Mouse (Mus musculus) embryonic facial prominence, embryonic 13.5 days (tissue): Measurements from ENCODE around the gene Cradd. TPM values are rescaled to one million over a fixed set of nuclear protein-coding genes. Genes with fewer than 3 reads are reported as not detected.

Experiments
- ATAC-seq: fragments of 200-750 bp; cut with Nextera tagmentation; 2 replicates; pipeline ENCODE4 v1.8.0; 2017; ENCODE audit warnings: low read depth; ENCODE audit not compliant: insufficient number of reproducible peaks, insufficient read depth, low FRiP score, low TSS enrichment
- H3K27ac ChIP-seq: fragments of 300-500 bp; sonication (generic); 2 replicates; pipeline ENCODE4 v1.5.1; 2015; ENCODE audit warnings: moderate library complexity, mild to moderate bottlenecking, inconsistent platforms
- H3K27me3 ChIP-seq: fragments of 300-500 bp; sonication (generic); 2 replicates; pipeline ENCODE4 v1.6.1; 2015; ENCODE audit warnings: mild to moderate bottlenecking, inconsistent platforms
- H3K36me3 ChIP-seq: fragments of 300-500 bp; sonication (generic); 2 replicates; pipeline ENCODE4 v1.6.1; 2015; ENCODE audit warnings: mild to moderate bottlenecking, inconsistent platforms
- H3K4me1 ChIP-seq: fragments of 300-500 bp; sonication (generic); 2 replicates; pipeline ENCODE4 v1.6.1; 2015; ENCODE audit warnings: inconsistent platforms
- H3K4me2 ChIP-seq: fragments of 300-500 bp; sonication (generic); 2 replicates; pipeline ENCODE4 v1.6.1; 2015; ENCODE audit warnings: moderate library complexity, mild to moderate bottlenecking, inconsistent platforms
- H3K4me3 ChIP-seq: fragments of 300-500 bp; sonication (generic); 2 replicates; pipeline ENCODE4 v1.5.1; 2015; ENCODE audit warnings: mild to moderate bottlenecking, inconsistent platforms
- H3K9ac ChIP-seq: fragments of 300-500 bp; sonication (generic); 2 replicates; pipeline ENCODE4 v1.6.1; 2015; ENCODE audit warnings: mild to moderate bottlenecking, inconsistent platforms
- H3K9me3 ChIP-seq: fragments of 300-500 bp; sonication (generic); 2 replicates; pipeline ENCODE4 v1.6.1; 2016; ENCODE audit warnings: inconsistent platforms
- WGBS: fragments of 180-500 bp; shearing (Covaris S2); methylation state at CpG from one replicate; pipeline ENCODE4 v1.1.7; 2015; ENCODE audit warnings: mixed read lengths; 5-methylcytosine and 5-hydroxymethylcytosine counted together
- polyA plus RNA-seq: library from polyadenylated mRNA; unstranded; fragments of >200 nt; fragmentation: Nextera tagmentation; extraction: Ambion mirVana; gene quantifications from 2 replicates; pipeline ENCODE4 v1.2.1, GENCODE M21; 2015

Cradd gene
- polyA plus RNA-seq, 1 experiment from 2014 or later, result 10.4 TPM

GRCm38 (mm10) chr10:95210167-95210566 lies 113.8 kb downstream of the Cradd start:
- H3K9ac ChIP-seq, result no peak overlapping the region
- ATAC-seq, result no peak
- H3K9me3 ChIP-seq, result no peaks in the 10 kb centered on the region
- no peak overlapping the region for H3K4me2 ChIP-seq
- H3K4me3 ChIP-seq, result no peak overlapping the region
- H3K36me3 ChIP-seq, result no peaks in the 10 kb centered on the region
- H3K4me1 ChIP-seq, result peaks cover 34% of the 10 kb centered on the region
- H3K27ac ChIP-seq, result no peak overlapping the region
- WGBS, result 74% methylated on average over 4 of the region's 4 CpGs
- H3K27me3 ChIP-seq, result no peaks in the 10 kb centered on the region

GRCm38 (mm10) chr10:95207423-95207822 lies 116.5 kb downstream of the Cradd start:
- H3K4me2 ChIP-seq, result no peak overlapping the region
- no peak for ATAC-seq
- no peaks in the 10 kb centered on the region for H3K9me3 ChIP-seq
- H3K27ac ChIP-seq, result no peak overlapping the region
- no peak overlapping the region for H3K4me3 ChIP-seq
- no peaks in the 10 kb centered on the region for H3K27me3 ChIP-seq
- no peak overlapping the region for H3K9ac ChIP-seq
- 87% methylated on average over 8 of the region's 8 CpGs for WGBS
- H3K36me3 ChIP-seq, result no peaks in the 10 kb centered on the region
- H3K4me1 ChIP-seq, result peaks cover 28% of the 10 kb centered on the region

GRCm38 (mm10) chr10:95201514-95201913 lies 122.4 kb downstream of the Cradd start:
- no peak for ATAC-seq
- H3K9me3 ChIP-seq, result no peaks in the 10 kb centered on the region

GRCm38 (mm10) chr10:95200323-95200722 lies 123.6 kb downstream of the Cradd start:
- Histone ChIP-seq H3K27ac (no peak overlapping the region), H3K4me2 (no peak overlapping the region), H3K27me3 (no peaks in the 10 kb centered on the region), H3K36me3 (no peaks in the 10 kb centered on the region), H3K4me3 (no peak overlapping the region), H3K4me1 (peaks cover 28% of the 10 kb centered on the region), H3K9me3 (no peaks in the 10 kb centered on the region), H3K9ac (no peak overlapping the region)
- no peak for ATAC-seq
- WGBS, result 45% methylated on average over 7 of the region's 7 CpGs

More at GRCm38 (mm10) chr10:95201514-95201913, 122.4 kb downstream of the Cradd start:
- no peaks in the 10 kb centered on the region for H3K27me3 ChIP-seq
- no peak overlapping the region for H3K4me3 ChIP-seq
- no peak overlapping the region for H3K27ac ChIP-seq
- peaks cover 28% of the 10 kb centered on the region for H3K4me1 ChIP-seq
- no peak overlapping the region for H3K4me2 ChIP-seq
- no peak overlapping the region for H3K9ac ChIP-seq
- H3K36me3 ChIP-seq, result no peaks in the 10 kb centered on the region
- WGBS, result 83% methylated on average over 8 of the region's 8 CpGs

- Histone ChIP-seq H3K27me3 (no peaks in the 10 kb centered on the region), H3K9ac (no peak overlapping the region), H3K4me3 (no peak overlapping the region), H3K27ac (no peak overlapping the region), H3K4me1 (peaks cover 28% of the 10 kb centered on the region), H3K4me2 (no peak overlapping the region), H3K36me3 (no peaks in the 10 kb centered on the region), H3K9me3 (no peaks in the 10 kb centered on the region)
- 43% methylated on average over 11 of the region's 11 CpGs for WGBS
- ATAC-seq, result no peak
These were observed 124.2 kb downstream of the Cradd start for GRCm38 (mm10) chr10:95199541-95200269.

GRCm38 (mm10) chr10:95197377-95197776 lies 126.6 kb downstream of the Cradd start:
- no peaks in the 10 kb centered on the region for H3K27me3 ChIP-seq
- no peak overlapping the region for H3K4me2 ChIP-seq
- H3K4me3 ChIP-seq, result no peak overlapping the region
- H3K9me3 ChIP-seq, result no peaks in the 10 kb centered on the region
- WGBS, result 67% methylated on average over 8 of the region's 8 CpGs
- ATAC-seq, result no peak
- no peaks in the 10 kb centered on the region for H3K36me3 ChIP-seq
- H3K27ac ChIP-seq, result no peak overlapping the region
- H3K9ac ChIP-seq, result no peak overlapping the region
- H3K4me1 ChIP-seq, result peaks cover 33% of the 10 kb centered on the region

- Histone ChIP-seq H3K27ac (no peak overlapping the region), H3K4me2 (no peak overlapping the region), H3K36me3 (no peaks in the 10 kb centered on the region), H3K4me3 (no peak overlapping the region), H3K4me1 (peaks cover 27% of the 10 kb centered on the region), H3K9me3 (no peaks in the 10 kb centered on the region), H3K27me3 (no peaks in the 10 kb centered on the region), H3K9ac (no peak overlapping the region)
- no peak for ATAC-seq
- 87% methylated on average over 5 of the region's 5 CpGs for WGBS
These were observed 128.2 kb downstream of the Cradd start for GRCm38 (mm10) chr10:95195719-95196118.

- no peak overlapping the region for H3K4me2 ChIP-seq
- no peaks in the 10 kb centered on the region for H3K9me3 ChIP-seq
- no peak overlapping the region for H3K4me3 ChIP-seq
- H3K27me3 ChIP-seq, result no peaks in the 10 kb centered on the region
- H3K9ac ChIP-seq, result no peak overlapping the region
- no peak for ATAC-seq
- H3K4me1 ChIP-seq, result peaks cover 20% of the 10 kb centered on the region
- no peaks in the 10 kb centered on the region for H3K36me3 ChIP-seq
- 88% methylated on average over 4 of the region's 4 CpGs for WGBS
- H3K27ac ChIP-seq, result no peak overlapping the region
These were observed 129.2 kb downstream of the Cradd start for GRCm38 (mm10) chr10:95194776-95195175.

- ATAC-seq, result no peak
- H3K27me3 ChIP-seq, result no peaks in the 10 kb centered on the region
- peak overlapping the region; percentile 20 for H3K4me3 ChIP-seq
- no peak overlapping the region for H3K9ac ChIP-seq
- no peaks in the 10 kb centered on the region for H3K9me3 ChIP-seq
- peaks cover 18% of the 10 kb centered on the region for H3K4me1 ChIP-seq
- H3K4me2 ChIP-seq, result peak overlapping the region; percentile 54
- H3K27ac ChIP-seq, result no peak overlapping the region
- 11% methylated on average over 11 of the region's 11 CpGs for WGBS
- H3K36me3 ChIP-seq, result 0 out of 2 replicates have a peak, but pooled peaks cover 1% of the 10 kb centered on the region
These were observed 130.1 kb downstream of the Cradd start for GRCm38 (mm10) chr10:95193875-95194281.

- no peaks in the 10 kb centered on the region for H3K27me3 ChIP-seq
- no peak overlapping the region for H3K4me3 ChIP-seq
- H3K4me1 ChIP-seq, result peaks cover 16% of the 10 kb centered on the region
- no peak overlapping the region for H3K9ac ChIP-seq
- no peak overlapping the region for H3K27ac ChIP-seq
- 64% methylated on average over 3 of the region's 3 CpGs for WGBS
- no peaks in the 10 kb centered on the region for H3K9me3 ChIP-seq
- H3K4me2 ChIP-seq, result no peak overlapping the region
- 0 out of 2 replicates have a peak, but pooled peaks cover 4% of the 10 kb centered on the region for H3K36me3 ChIP-seq
- no peak for ATAC-seq
These were observed 132.1 kb downstream of the Cradd start for GRCm38 (mm10) chr10:95191881-95192280.

- ATAC-seq, result no peak
- Histone ChIP-seq H3K9ac (no peak overlapping the region), H3K27ac (no peak overlapping the region), H3K27me3 (no peaks in the 10 kb centered on the region), H3K36me3 (0 out of 2 replicates have a peak, but pooled peaks cover 4% of the 10 kb centered on the region), H3K4me3 (no peak overlapping the region), H3K4me2 (no peak overlapping the region), H3K9me3 (peaks cover 4% of the 10 kb centered on the region; the same call in 1 of the 2 replicates), H3K4me1 (peaks cover 16% of the 10 kb centered on the region)
- WGBS, result 86% methylated on average over 9 of the region's 9 CpGs
These were observed 132.7 kb downstream of the Cradd start for GRCm38 (mm10) chr10:95191151-95191655.

- no peak overlapping the region for H3K4me2 ChIP-seq
- no peak overlapping the region for H3K9ac ChIP-seq
- H3K9me3 ChIP-seq, result peaks cover 7% of the 10 kb centered on the region
- 88% methylated on average over 16 of the region's 16 CpGs for WGBS
- 0 out of 2 replicates have a peak, but pooled peaks cover 4% of the 10 kb centered on the region for H3K36me3 ChIP-seq
- H3K27ac ChIP-seq, result no peak overlapping the region
- no peak overlapping the region for H3K4me3 ChIP-seq
- peaks cover 17% of the 10 kb centered on the region for H3K4me1 ChIP-seq
- ATAC-seq, result no peak
- no peaks in the 10 kb centered on the region for H3K27me3 ChIP-seq
These were observed 134.3 kb downstream of the Cradd start for GRCm38 (mm10) chr10:95189550-95190211.
